In genomic region chr13:46162025-46162374, GRCm38 (mm10) we compare ENCODE assay signal across 8 mouse cellular contexts.
DNase-seq lines count a peak whose midpoint lies in the region; ATAC-seq and TF ChIP-seq lines count a peak whose summit lies in the region.

No protein-coding gene starts in this region.

- TF ChIP-seq EP300 in heart, postnatal 0 days (IDR thresholded peaks at IDR 0.05; ENCODE audit: low read depth), result no peak

- H3K4me3 ChIP-seq in forebrain, embryonic 12.5 days (replicated peaks), result peak overlapping the region; percentile 22
- no peak overlapping the region for H3K4me3 ChIP-seq in heart, postnatal 0 days (ENCODE audit: low read depth, low read length)
- no peak overlapping the region for H3K4me3 ChIP-seq in liver, embryonic 16.5 days (ENCODE audit: low read depth, low read length)
- peak overlapping the region; percentile 13; the same call in 1 of the 2 replicates for H3K4me3 ChIP-seq in neural tube, embryonic 14.5 days (ENCODE audit: low read depth, low read length)

- peak overlapping the region; percentile 53 for H3K4me2 ChIP-seq in forebrain, embryonic 12.5 days
- peak overlapping the region; percentile 34 for H3K4me2 ChIP-seq in heart, postnatal 0 days (ENCODE audit: low read depth, low read length)
- peak overlapping the region; percentile 1; the same call in 1 of the 2 replicates for H3K4me2 ChIP-seq in liver, embryonic 16.5 days (ENCODE audit: low read depth, low read length)
- peak overlapping the region; percentile 50 for H3K4me2 ChIP-seq in neural tube, embryonic 14.5 days (ENCODE audit: low read depth, low read length)

- H3K27ac ChIP-seq in forebrain, embryonic 12.5 days, result no peak overlapping the region
- H3K27ac ChIP-seq in heart, postnatal 0 days (ENCODE audit: low read depth), result no peak overlapping the region
- no peak overlapping the region for H3K27ac ChIP-seq in liver, embryonic 16.5 days (ENCODE audit: low read length)
- H3K27ac ChIP-seq in neural tube, embryonic 14.5 days (ENCODE audit: low read depth, low read length), result peak overlapping the region; percentile 57

- WGBS in forebrain, embryonic 12.5 days, result 3% methylated on average over 10 of the region's 10 CpGs
- WGBS in heart, postnatal 0 days, result 4% methylated on average over 10 of the region's 10 CpGs
- WGBS in liver, embryonic 16.5 days (ENCODE audit: insufficient replicate concordance), result 7% methylated on average over 10 of the region's 10 CpGs
- WGBS in neural tube, embryonic 14.5 days, result 1% methylated on average over 10 of the region's 10 CpGs

- H3K36me3 ChIP-seq in forebrain, embryonic 12.5 days (replicated peaks), result no peaks in the 10 kb centered on the region
- H3K36me3 ChIP-seq in heart, postnatal 0 days (replicated peaks; ENCODE audit: control insufficient read depth, insufficient read depth, low read length), result no peaks in the 10 kb centered on the region
- no peaks in the 10 kb centered on the region for H3K36me3 ChIP-seq in liver, embryonic 16.5 days (ENCODE audit: control insufficient read depth, insufficient read depth)
- H3K36me3 ChIP-seq in neural tube, embryonic 14.5 days (ENCODE audit: control insufficient read depth, insufficient read depth, low read length), result no peaks in the 10 kb centered on the region

- 0 out of 2 replicates have a peak, but pooled peaks cover 9% of the 10 kb centered on the region for H3K27me3 ChIP-seq in forebrain, embryonic 12.5 days
- no peaks in the 10 kb centered on the region for H3K27me3 ChIP-seq in heart, postnatal 0 days (ENCODE audit: control insufficient read depth, insufficient read depth, low read length)
- no peaks in the 10 kb centered on the region for H3K27me3 ChIP-seq in liver, embryonic 16.5 days (ENCODE audit: control insufficient read depth, insufficient read depth, low read depth, low read length)
- H3K27me3 ChIP-seq in neural tube, embryonic 14.5 days (ENCODE audit: control insufficient read depth, insufficient read depth, low read length), result no peaks in the 10 kb centered on the region

- TF ChIP-seq CTCF in heart, postnatal 0 days (IDR thresholded peaks at IDR 0.05; ENCODE audit: low read depth), result peak; percentile 91

- peak; percentile 83 for ATAC-seq in forebrain, embryonic 12.5 days (ENCODE audit: low FRiP score)
- ATAC-seq in heart, postnatal 0 days (ENCODE audit: insufficient read depth, low read depth), result peak; percentile 44; the same call in 1 of the 2 replicates
- no peak for ATAC-seq in liver, embryonic 16.5 days (ENCODE audit: low read depth)
- peak; percentile 84 for ATAC-seq in neural tube, embryonic 14.5 days (ENCODE audit: low read depth)

- H3K9me3 ChIP-seq in forebrain, embryonic 12.5 days, result 0 out of 2 replicates have a peak, but pooled peaks cover 5% of the 10 kb centered on the region
- no peaks in the 10 kb centered on the region for H3K9me3 ChIP-seq in heart, postnatal 0 days (replicated peaks; ENCODE audit: control insufficient read depth, low read length)
- H3K9me3 ChIP-seq in liver, embryonic 16.5 days (replicated peaks; ENCODE audit: control insufficient read depth, low read length), result no peaks in the 10 kb centered on the region
- H3K9me3 ChIP-seq in neural tube, embryonic 14.5 days (ENCODE audit: control insufficient read depth, low read length), result no peaks in the 10 kb centered on the region

- no peak overlapping the region for H3K9ac ChIP-seq in forebrain, embryonic 12.5 days
- H3K9ac ChIP-seq in heart, postnatal 0 days (replicated peaks; ENCODE audit: low read depth, low read length), result no peak overlapping the region
- no peak overlapping the region for H3K9ac ChIP-seq in liver, embryonic 16.5 days (ENCODE audit: low read depth, low read length)
- H3K9ac ChIP-seq in neural tube, embryonic 14.5 days (replicated peaks; ENCODE audit: low read depth, low read length), result no peak overlapping the region

- H3K4me1 ChIP-seq in forebrain, embryonic 12.5 days, result peaks cover 12% of the 10 kb centered on the region
- H3K4me1 ChIP-seq in heart, postnatal 0 days (ENCODE audit: control insufficient read depth, insufficient read depth), result no peaks in the 10 kb centered on the region
- no peaks in the 10 kb centered on the region for H3K4me1 ChIP-seq in liver, embryonic 16.5 days (ENCODE audit: control insufficient read depth, low read depth, low read length)
- 0 out of 2 replicates have a peak, but pooled peaks cover 5% of the 10 kb centered on the region for H3K4me1 ChIP-seq in neural tube, embryonic 14.5 days (ENCODE audit: control insufficient read depth, insufficient read depth, low read length)

- DNase-seq in CD4-positive, CD25-positive, alpha-beta regulatory T cell, adult 2 months (ENCODE audit: low read depth, low spot score), result peak; percentile 75
- peak; percentile 71 for DNase-seq in brain, embryonic 18.5 days (ENCODE audit: low read depth, low spot score)
- peak; percentile 71 for DNase-seq in heart, postnatal 0 days (ENCODE audit: low spot score)
- DNase-seq in kidney, postnatal 36 days, result peak; percentile 77 to 81
- peak; percentile 56 for DNase-seq in testis, postnatal 14 days (ENCODE audit: low spot score)

Comparison
In these comparisons a context has a peak if more than half of its experiments do, and no peak if none do; other contexts are left out.
1. H3K4me2 ChIP-seq: peak in every context shown above with its lines; median percentile 53 in forebrain, embryonic 12.5 days; 50 in neural tube, embryonic 14.5 days; 34 in heart, postnatal 0 days; 1 in liver, embryonic 16.5 days.
2. H3K4me3 ChIP-seq: peak in forebrain, embryonic 12.5 days (single experiment) and neural tube, embryonic 14.5 days (single experiment); none in heart, postnatal 0 days (single experiment) and liver, embryonic 16.5 days (single experiment).
3. Peak in every context shown above with its lines, with median percentiles within 50 percentile points of each other: DNase-seq.